8 mouse cellular contexts compared by ENCODE assay signal in the genomic region with DNA sequence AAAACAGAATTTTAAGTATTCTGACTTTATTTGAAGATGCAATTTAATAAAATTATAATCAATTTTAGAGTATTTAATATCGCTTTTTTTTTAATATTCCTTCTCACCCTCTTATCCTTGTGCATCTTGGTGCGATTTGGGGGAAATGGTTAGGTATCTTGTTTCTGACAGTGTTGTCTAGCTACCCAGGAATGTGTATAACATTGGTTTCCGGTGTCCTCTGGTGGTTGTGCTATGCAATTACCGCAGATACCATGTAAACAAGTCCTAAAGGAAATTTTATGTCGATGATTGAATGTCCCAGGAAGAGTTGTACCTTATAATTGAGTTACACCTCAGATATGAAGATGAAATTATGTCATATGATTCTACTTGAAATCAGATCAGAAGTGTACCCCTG.
DNase-seq lines count a peak whose midpoint lies in the region; ATAC-seq and TF ChIP-seq lines count a peak whose summit lies in the region.
"Had no signal": no experiment of that assay in that cellular context is flagged by ENCODE, and none has a peak within 500 bp of the region (broad histone marks: within the 10 kb centered on the region; RNA-seq: fewer than 3 reads in every experiment).

No protein-coding gene starts in this region.

- H3K27me3 ChIP-seq in lung, postnatal 0 days (replicated peaks; ENCODE audit: insufficient read depth, low read length): no peaks in the 10 kb centered on the region

- no peak for TF ChIP-seq EP300 in lung, postnatal 0 days (IDR thresholded peaks at IDR 0.05)

- H3K27ac ChIP-seq in lung, postnatal 0 days (ENCODE audit: low read length): no peak overlapping the region
- H3K27ac ChIP-seq: macrophage had no signal

- H3K9me3 ChIP-seq in lung, postnatal 0 days (ENCODE audit: low read length): no peaks in the 10 kb centered on the region

- H3K9ac ChIP-seq in lung, postnatal 0 days (replicated peaks; ENCODE audit: low read depth): no peak overlapping the region

- H3K4me3 ChIP-seq in lung, postnatal 0 days (ENCODE audit: low read depth, low read length): no peak overlapping the region

- no peaks in the 10 kb centered on the region for H3K4me1 ChIP-seq in lung, postnatal 0 days (ENCODE audit: insufficient read depth, low read depth, low read length)

- whole genome bisulfite sequencing in lung, postnatal 0 days: 34% methylated on average over 5 of the region's 5 CpGs

- intact Hi-C loops in left cerebral cortex, postnatal 14 days (cut with DNase I): loop anchor here (10.0 kb wide), 1 partner anchor 1258 kb away; no protein-coding TSS in a partner anchor

- peak; percentile 21 for DNase-seq in lung, postnatal 0 days (ENCODE audit: low spot score)
- no peak for DNase-seq in lung, postnatal 36 days
- DNase-seq in adipocyte (ENCODE audit: low spot score): peak; percentile 53
- DNase-seq in embryo, embryonic 10.5 days (ENCODE audit: low spot score): peak; percentile 50
- DNase-seq in left cerebral cortex, postnatal 14 days (ENCODE audit: low spot score in 2 of 2): peak; percentile 47 to 56
- DNase-seq in T-cell, adult 2 months (ENCODE audit: low spot score): no peak

- ATAC-seq in lung, postnatal 0 days: no peak
- no peak for ATAC-seq in monocyte, adult 5-6 weeks (replicated peaks; ENCODE audit: insufficient number of reproducible peaks, low FRiP score, low TSS enrichment, poor library complexity, severe bottlenecking)

- peak; percentile 69 for TF ChIP-seq CTCF in lung, postnatal 0 days (IDR thresholded peaks at IDR 0.05)

- H3K36me3 ChIP-seq in lung, postnatal 0 days (ENCODE audit: insufficient read depth, low read length): no peaks in the 10 kb centered on the region

- H3K4me2 ChIP-seq in lung, postnatal 0 days (replicated peaks; ENCODE audit: low read depth, low read length): no peak overlapping the region

Comparison
In these comparisons a context has a peak if more than half of its experiments do, and no peak if none do; other contexts are left out.
1. DNase-seq: peak in lung, postnatal 0 days (single experiment), adipocyte (single experiment), embryo, embryonic 10.5 days (single experiment) and left cerebral cortex, postnatal 14 days (2 of 2); none in lung, postnatal 36 days (single experiment) and T-cell, adult 2 months (single experiment).